Mouse (Mus musculus) hindbrain, embryonic 13.5 days (tissue): ENCODE results near the gene Gnl3l. TPM values are rescaled to one million over a fixed set of nuclear protein-coding genes. Genes with fewer than 3 reads are reported as not detected.

Source experiments
- ATAC-seq: fragments of 200-750 bp; cut with Nextera tagmentation; 2 replicates; pipeline ENCODE4 v1.8.0; 2017; ENCODE audit warnings: moderate TSS enrichment; ENCODE audit not compliant: low FRiP score
- H3K27ac ChIP-seq: fragments of 300-500 bp; sonication (generic); 2 replicates; pipeline ENCODE4 v1.5.1; 2015; ENCODE audit warnings: inconsistent platforms, mild to moderate bottlenecking, moderate library complexity
- H3K27me3 ChIP-seq: fragments of 300-500 bp; sonication (generic); 2 replicates; pipeline ENCODE4 v1.6.1; 2015; ENCODE audit warnings: mild to moderate bottlenecking, inconsistent platforms
- H3K36me3 ChIP-seq: fragments of 300-500 bp; sonication (generic); 2 replicates; pipeline ENCODE4 v1.6.1; 2015; ENCODE audit warnings: mild to moderate bottlenecking, inconsistent platforms
- H3K4me1 ChIP-seq: fragments of 300-500 bp; sonication (generic); replicated peaks from 2 replicates; pipeline ENCODE4 v1.6.1; 2015; ENCODE audit warnings: inconsistent platforms
- H3K4me2 ChIP-seq: fragments of 300-500 bp; sonication (generic); 2 replicates; pipeline ENCODE4 v1.6.1; 2015; ENCODE audit warnings: inconsistent platforms, mild to moderate bottlenecking, moderate library complexity
- H3K4me3 ChIP-seq: fragments of 300-500 bp; sonication (generic); 2 replicates; pipeline ENCODE4 v1.5.1; 2015; ENCODE audit warnings: mild to moderate bottlenecking, inconsistent platforms
- H3K9ac ChIP-seq: fragments of 300-500 bp; sonication (generic); 2 replicates; pipeline ENCODE4 v1.6.1; 2015; ENCODE audit warnings: mild to moderate bottlenecking, inconsistent platforms
- H3K9me3 ChIP-seq: fragments of 300-500 bp; sonication (generic); 2 replicates; pipeline ENCODE4 v1.6.1; 2016; ENCODE audit warnings: inconsistent platforms
- WGBS: fragments of 180-500 bp; shearing (Covaris S2); methylation state at CpG from one replicate; pipeline ENCODE4 v1.1.7; 2015; 5-methylcytosine and 5-hydroxymethylcytosine counted together
- polyA plus RNA-seq: library from polyadenylated mRNA; unstranded; fragments of >200 nt; fragmentation: Nextera tagmentation; extraction: Ambion mirVana; gene quantifications from 2 replicates; pipeline ENCODE4 v1.2.1, GENCODE M21; 2015

Gene Gnl3l
- 81.7 and 85.0 TPM in 2 replicates for polyA plus RNA-seq

- peak within 1 kb of the TSS; percentile 46 for H3K4me3 ChIP-seq
- H3K9me3 ChIP-seq = no peaks in the 10 kb centered on the region
- H3K36me3 ChIP-seq = peaks cover 9% of the 10 kb centered on the region
- peak within 1 kb of the TSS; percentile 69 for H3K9ac ChIP-seq
- peaks cover 7% of the 10 kb centered on the region; the same call in 1 of the 2 replicates for H3K4me1 ChIP-seq
- 25% methylated on average over 40 of the region's 43 CpGs for WGBS
- H3K27ac ChIP-seq = peak within 1 kb of the TSS; percentile 88
- peak; percentile 97 for ATAC-seq
- H3K27me3 ChIP-seq = no peaks in the 10 kb centered on the region
- peak within 1 kb of the TSS; percentile 56 for H3K4me2 ChIP-seq
Measured at GRCm38 (mm10) chrX:151016938-151017877, at the start of gene Gnl3l. Gnl3l (minus strand) TSS chrX:151017322.

GRCm38 (mm10) chrX:151066071-151066666, 49.0 kb upstream of the Gnl3l start:
- ATAC-seq = no peak
- H3K9ac ChIP-seq = no peak overlapping the region
- 91% methylated on average over 7 of the region's 7 CpGs for WGBS
- no peak overlapping the region for H3K4me2 ChIP-seq
- H3K36me3 ChIP-seq = peaks cover 33% of the 10 kb centered on the region
- no peak overlapping the region for H3K27ac ChIP-seq
- H3K4me1 ChIP-seq = no peaks in the 10 kb centered on the region
- H3K27me3 ChIP-seq = no peaks in the 10 kb centered on the region
- no peaks in the 10 kb centered on the region for H3K9me3 ChIP-seq
- no peak overlapping the region for H3K4me3 ChIP-seq

- Histone ChIP-seq H3K4me1 (no peaks in the 10 kb centered on the region), H3K9me3 (no peaks in the 10 kb centered on the region)
- 80% methylated on average over 3 of the region's 3 CpGs for WGBS
Measured at GRCm38 (mm10) chrX:151061615-151062299, 44.6 kb upstream of the Gnl3l start.

GRCm38 (mm10) chrX:151059346-151059745, 42.2 kb upstream of the Gnl3l start:
- WGBS = 86% methylated on average over 1 of the region's 1 CpGs
- no peak for ATAC-seq
- Histone ChIP-seq H3K27me3 (no peaks in the 10 kb centered on the region), H3K9me3 (no peaks in the 10 kb centered on the region), H3K27ac (no peak overlapping the region), H3K36me3 (no peaks in the 10 kb centered on the region), H3K4me2 (no peak overlapping the region), H3K9ac (no peak overlapping the region), H3K4me3 (no peak overlapping the region), H3K4me1 (peaks cover 4% of the 10 kb centered on the region)

More at GRCm38 (mm10) chrX:151061615-151062299, 44.6 kb upstream of the Gnl3l start:
- Histone ChIP-seq H3K4me2 (no peak overlapping the region), H3K27ac (no peak overlapping the region), H3K36me3 (peaks cover 2% of the 10 kb centered on the region; the same call in 1 of the 2 replicates), H3K9ac (no peak overlapping the region), H3K27me3 (no peaks in the 10 kb centered on the region), H3K4me3 (no peak overlapping the region)
- no peak for ATAC-seq

- Histone ChIP-seq H3K4me1 (peaks cover 15% of the 10 kb centered on the region), H3K4me2 (no peak overlapping the region), H3K36me3 (no peaks in the 10 kb centered on the region), H3K27ac (no peak overlapping the region), H3K9me3 (no peaks in the 10 kb centered on the region), H3K4me3 (no peak overlapping the region), H3K27me3 (no peaks in the 10 kb centered on the region), H3K9ac (no peak overlapping the region)
- WGBS = 9% methylated on average over 1 of the region's 1 CpGs
- no peak for ATAC-seq
Measured at GRCm38 (mm10) chrX:151055559-151055958, 38.4 kb upstream of the Gnl3l start.

- Histone ChIP-seq H3K9ac (no peak overlapping the region), H3K36me3 (no peaks in the 10 kb centered on the region), H3K4me3 (no peak overlapping the region), H3K4me1 (peaks cover 24% of the 10 kb centered on the region), H3K9me3 (no peaks in the 10 kb centered on the region), H3K27me3 (no peaks in the 10 kb centered on the region), H3K27ac (no peak overlapping the region), H3K4me2 (no peak overlapping the region)
- no peak; the same call in 1 of the 2 replicates for ATAC-seq
- no CpG with 5 or more reads among the region's 6 CpGs for WGBS
Measured at GRCm38 (mm10) chrX:151054489-151054888, 37.4 kb upstream of the Gnl3l start.

- Histone ChIP-seq H3K36me3 (no peaks in the 10 kb centered on the region), H3K4me1 (peaks cover 37% of the 10 kb centered on the region), H3K4me2 (peak overlapping the region; percentile 68), H3K4me3 (no peak overlapping the region), H3K27me3 (no peaks in the 10 kb centered on the region), H3K9ac (no peak overlapping the region), H3K27ac (no peak overlapping the region), H3K9me3 (no peaks in the 10 kb centered on the region; the same call in 1 of the 2 replicates)
- no peak for ATAC-seq
- 67% methylated on average over 7 of the region's 7 CpGs for whole genome bisulfite sequencing
Measured at GRCm38 (mm10) chrX:151050337-151050736, 33.2 kb upstream of the Gnl3l start.

GRCm38 (mm10) chrX:151049661-151050215, 32.6 kb upstream of the Gnl3l start:
- no peaks in the 10 kb centered on the region for H3K27me3 ChIP-seq
- peak overlapping the region; percentile 70; the same call in 1 of the 2 replicates for H3K4me3 ChIP-seq
- H3K9me3 ChIP-seq = no peaks in the 10 kb centered on the region; the same call in 1 of the 2 replicates
- no peak overlapping the region for H3K27ac ChIP-seq
- peak overlapping the region; percentile 68 for H3K4me2 ChIP-seq
- no peak for ATAC-seq
- peaks cover 37% of the 10 kb centered on the region for H3K4me1 ChIP-seq
- no peaks in the 10 kb centered on the region for H3K36me3 ChIP-seq
- 50% methylated on average over 8 of the region's 8 CpGs for WGBS
- 0 out of 2 replicates have a peak overlapping the region, but pooled peaks have one; percentile 89 for H3K9ac ChIP-seq

- WGBS = 20% methylated on average over 35 of the region's 56 CpGs
Measured at GRCm38 (mm10) chrX:151047431-151048058, 30.4 kb upstream of the Gnl3l start.

GRCm38 (mm10) chrX:151046777-151047430, 29.8 kb upstream of the Gnl3l start:
- no peaks in the 10 kb centered on the region for H3K36me3 ChIP-seq
- ATAC-seq = peak; percentile 94
- H3K27ac ChIP-seq = peak overlapping the region; percentile 91
- no peaks in the 10 kb centered on the region; the same call in 1 of the 2 replicates for H3K9me3 ChIP-seq
- H3K4me1 ChIP-seq = peaks cover 30% of the 10 kb centered on the region
- no peaks in the 10 kb centered on the region for H3K27me3 ChIP-seq
- peak overlapping the region; percentile 68 for H3K4me2 ChIP-seq
- peak overlapping the region; percentile 70 for H3K4me3 ChIP-seq
- 27% methylated on average over 39 of the region's 62 CpGs for WGBS
- peak overlapping the region; percentile 89 for H3K9ac ChIP-seq

More at GRCm38 (mm10) chrX:151047431-151048058, 30.4 kb upstream of the Gnl3l start:
- Histone ChIP-seq H3K27me3 (no peaks in the 10 kb centered on the region), H3K9me3 (no peaks in the 10 kb centered on the region; the same call in 1 of the 2 replicates), H3K4me3 (peak overlapping the region; percentile 70), H3K4me1 (peaks cover 30% of the 10 kb centered on the region), H3K4me2 (peak overlapping the region; percentile 68), H3K27ac (peak overlapping the region; percentile 91), H3K36me3 (no peaks in the 10 kb centered on the region), H3K9ac (peak overlapping the region; percentile 89)
- peak; percentile 54; the same call in 1 of the 2 replicates for ATAC-seq

- H3K36me3 ChIP-seq = no peaks in the 10 kb centered on the region
- peak overlapping the region; percentile 91 for H3K27ac ChIP-seq
- H3K4me3 ChIP-seq = peak overlapping the region; percentile 70
- no peaks in the 10 kb centered on the region; the same call in 1 of the 2 replicates for H3K9me3 ChIP-seq
- no peaks in the 10 kb centered on the region for H3K27me3 ChIP-seq
- peaks cover 30% of the 10 kb centered on the region for H3K4me1 ChIP-seq
- 47% methylated on average over 11 of the region's 11 CpGs for WGBS
- no peak for ATAC-seq
- H3K9ac ChIP-seq = no peak overlapping the region
- H3K4me2 ChIP-seq = peak overlapping the region; percentile 68
Measured at GRCm38 (mm10) chrX:151046321-151046720, 29.2 kb upstream of the Gnl3l start.
